Mouse (Mus musculus): Measurements from ENCODE around the gene 0610009B22Rik.
A peak's percentile ranks its signal among the peaks of the same experiment; 100 is the strongest.

The 0610009B22Rik gene

DNA sequence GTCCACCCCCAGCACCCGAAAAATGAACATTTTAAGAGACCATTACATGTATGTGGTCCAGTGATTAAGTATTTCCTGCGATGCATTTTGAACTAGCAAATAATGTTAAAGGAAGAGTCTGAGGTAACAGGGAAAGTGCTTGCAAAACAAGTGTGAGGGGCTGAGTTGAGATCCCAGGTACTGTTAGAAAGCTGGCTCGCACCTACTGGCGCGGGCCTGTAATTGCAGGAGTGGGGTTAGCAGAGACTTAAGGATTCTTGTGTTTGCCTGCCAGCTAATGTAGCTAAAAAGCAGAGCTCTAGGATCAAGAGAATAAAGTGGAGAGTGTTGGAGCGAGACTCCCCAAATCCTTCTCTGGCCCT, 52.4 kb downstream of the 0610009B22Rik start:
- peak; percentile 86 for DNase-seq (ENCODE audit: low read depth, low spot score)

DNA sequence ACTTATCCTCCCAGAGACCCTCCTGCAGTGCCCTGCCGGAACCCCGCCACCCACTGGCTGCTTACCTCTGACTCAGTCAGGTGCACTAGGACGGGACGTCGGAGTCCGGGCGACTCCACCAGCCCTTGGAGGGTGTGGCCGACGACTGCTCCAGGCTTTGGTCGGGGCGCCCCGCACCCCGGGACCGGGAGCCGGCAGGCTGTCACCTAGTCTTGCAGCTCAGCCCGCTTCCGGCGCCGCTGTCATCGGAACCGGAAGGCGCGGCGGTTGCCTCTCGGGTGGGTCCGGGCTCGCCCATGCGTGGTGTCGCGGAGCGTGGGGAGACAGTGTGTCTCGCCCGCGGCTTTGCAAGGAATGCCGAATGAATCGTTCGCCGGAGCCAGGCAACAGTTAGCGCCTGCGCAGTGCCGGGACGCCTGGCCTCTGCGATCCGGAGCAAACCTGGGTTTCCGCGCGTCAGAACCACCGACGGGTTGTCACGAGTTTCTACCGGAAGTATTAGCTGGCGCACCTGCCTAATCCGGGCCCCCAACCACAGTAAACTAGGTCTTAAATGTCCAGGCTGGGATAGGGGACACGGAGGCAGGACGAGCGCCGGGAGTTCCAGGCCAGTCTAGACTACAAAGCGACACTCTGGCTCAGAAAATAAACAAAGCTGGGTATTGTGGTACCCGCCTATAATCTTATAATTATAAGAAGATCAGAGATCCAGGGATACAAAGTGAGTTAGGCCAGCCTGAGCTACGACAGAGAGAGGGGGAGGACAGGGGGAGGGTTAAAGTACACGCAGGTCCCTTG, 53.0 kb downstream of the 0610009B22Rik start, which contains the start of gene Rmnd5b:
Gene Rmnd5b, minus strand, starts transcription at position 372 of the 798 bp plus-strand sequence.
- DNase-seq (ENCODE audit: low read depth, low spot score): peak; percentile 92

All from CD4-positive, CD25-positive, alpha-beta regulatory T cell, adult 2 months (primary cell).